Mouse (Mus musculus) heart, embryonic 15.5 days (tissue): ENCODE measurements around the gene Acly. TPM values are rescaled to one million over a fixed set of nuclear protein-coding genes. Genes with fewer than 3 reads are reported as not detected.
"Not testable (repeated sequence)": the region's sequence is repeated elsewhere in the genome, so short reads cannot be mapped to it uniquely, and the experiment has no call there.

Experiments used
- ATAC-seq: fragments of 200-750 bp; cut with Nextera tagmentation; replicated peaks from 2 replicates; pipeline ENCODE4 v1.8.0; 2017; ENCODE audit warnings: low read depth, moderate TSS enrichment; ENCODE audit not compliant: insufficient number of reproducible peaks, insufficient read depth, low FRiP score
- H3K27ac ChIP-seq: fragments of 300-500 bp; sonication (generic); 2 replicates; pipeline ENCODE4 v1.5.1; 2015; ENCODE audit warnings: mild to moderate bottlenecking, inconsistent platforms
- H3K27me3 ChIP-seq: fragments of 300-500 bp; sonication (generic); 2 replicates; pipeline ENCODE4 v1.6.1; 2015; ENCODE audit warnings: inconsistent platforms
- H3K36me3 ChIP-seq: fragments of 300-500 bp; sonication (generic); 2 replicates; pipeline ENCODE4 v1.6.1; 2015; ENCODE audit warnings: mild to moderate bottlenecking, inconsistent platforms
- H3K4me1 ChIP-seq: fragments of 300-500 bp; sonication (generic); replicated peaks from 2 replicates; pipeline ENCODE4 v1.6.1; 2015; ENCODE audit warnings: inconsistent platforms
- H3K4me2 ChIP-seq: fragments of 300-500 bp; sonication (generic); 2 replicates; pipeline ENCODE4 v1.6.1; 2015; ENCODE audit warnings: inconsistent platforms, mild to moderate bottlenecking, moderate library complexity
- H3K4me3 ChIP-seq: fragments of 300-500 bp; sonication (generic); 2 replicates; pipeline ENCODE4 v1.5.1; 2015; ENCODE audit warnings: mild to moderate bottlenecking, inconsistent platforms
- H3K9ac ChIP-seq: fragments of 300-500 bp; sonication (generic); 2 replicates; pipeline ENCODE4 v1.6.1; 2015; ENCODE audit warnings: mild to moderate bottlenecking, inconsistent platforms
- H3K9me3 ChIP-seq: fragments of 300-500 bp; sonication (generic); replicated peaks from 2 replicates; pipeline ENCODE4 v1.6.1; 2016; ENCODE audit warnings: inconsistent platforms
- WGBS: fragments of 180-500 bp; shearing (Covaris S2); methylation state at CpG from one replicate; pipeline ENCODE4 v1.1.7; 2015; ENCODE audit warnings: mixed read lengths; 5-methylcytosine and 5-hydroxymethylcytosine counted together
- polyA plus RNA-seq: library from polyadenylated mRNA; unstranded; fragments of >200 nt; fragmentation: Nextera tagmentation; extraction: Ambion mirVana; gene quantifications from 2 replicates; pipeline ENCODE4 v1.2.1, GENCODE M21; 2015

The Acly gene
- polyA plus RNA-seq, 1 experiment from 2014 or later: 49.5 TPM

GRCm38 (mm10) chr11:100545746-100546085, 17.9 kb upstream of the Acly start:
- peak overlapping the region; percentile 36 for H3K9ac ChIP-seq
- peaks cover 11% of the 10 kb centered on the region for H3K4me1 ChIP-seq
- no peaks in the 10 kb centered on the region for H3K27me3 ChIP-seq
- peak overlapping the region; percentile 17; the same call in 1 of the 2 replicates for H3K27ac ChIP-seq
- peak overlapping the region; percentile 51 for H3K4me3 ChIP-seq
- H3K4me2 ChIP-seq: peak overlapping the region; percentile 73
- WGBS: 26% methylated on average over 7 of the region's 7 CpGs
- H3K36me3 ChIP-seq: no peaks in the 10 kb centered on the region
- ATAC-seq: no peak
- H3K9me3 ChIP-seq: no peaks in the 10 kb centered on the region

- ATAC-seq: peak; percentile 98
- H3K27me3 ChIP-seq: no peaks in the 10 kb centered on the region
- peak within 1 kb of the TSS; percentile 67 for H3K27ac ChIP-seq
- 4% methylated on average over 28 of the region's 28 CpGs for WGBS
- peak within 1 kb of the TSS; percentile 73 for H3K4me2 ChIP-seq
- H3K4me1 ChIP-seq: peaks cover 11% of the 10 kb centered on the region
- H3K4me3 ChIP-seq: peak within 1 kb of the TSS; percentile 51
- no peaks in the 10 kb centered on the region for H3K36me3 ChIP-seq
- H3K9me3 ChIP-seq: no peaks in the 10 kb centered on the region
- peak within 1 kb of the TSS; percentile 53 for H3K9ac ChIP-seq
Measured at GRCm38 (mm10) chr11:100544832-100545745, 17.3 kb upstream of the Acly start, which contains the start of gene Ttc25. TSS of gene Ttc25 (plus strand) at chr11:100545607.

GRCm38 (mm10) chr11:100541577-100541976, 13.8 kb upstream of the Acly start:
- ATAC-seq: no peak
- 67% methylated on average over 2 of the region's 2 CpGs for WGBS
- peaks cover 11% of the 10 kb centered on the region for H3K4me1 ChIP-seq

GRCm38 (mm10) chr11:100540966-100541365, 13.2 kb upstream of the Acly start:
- H3K4me2 ChIP-seq: no peak overlapping the region
- no peak overlapping the region for H3K9ac ChIP-seq
- no peak overlapping the region for H3K4me3 ChIP-seq
- no peaks in the 10 kb centered on the region for H3K9me3 ChIP-seq
- ATAC-seq: no peak
- no peak overlapping the region for H3K27ac ChIP-seq
- WGBS: 32% methylated on average over 6 of the region's 6 CpGs
- peaks cover 8% of the 10 kb centered on the region for H3K4me1 ChIP-seq
- no peaks in the 10 kb centered on the region for H3K27me3 ChIP-seq
- H3K36me3 ChIP-seq: no peaks in the 10 kb centered on the region

More at GRCm38 (mm10) chr11:100541577-100541976, 13.8 kb upstream of the Acly start:
- Histone ChIP-seq H3K4me3 (no peak overlapping the region), H3K27me3 (no peaks in the 10 kb centered on the region), H3K9me3 (no peaks in the 10 kb centered on the region), H3K36me3 (no peaks in the 10 kb centered on the region), H3K27ac (no peak overlapping the region), H3K9ac (no peak overlapping the region), H3K4me2 (no peak overlapping the region)

GRCm38 (mm10) chr11:100536466-100536865, 8.7 kb upstream of the Acly start:
- no peak for ATAC-seq
- no peaks in the 10 kb centered on the region for H3K9me3 ChIP-seq
- H3K27me3 ChIP-seq: no peaks in the 10 kb centered on the region
- no peak overlapping the region for H3K4me2 ChIP-seq
- no peaks in the 10 kb centered on the region for H3K4me1 ChIP-seq
- no peaks in the 10 kb centered on the region for H3K36me3 ChIP-seq
- no peak overlapping the region for H3K9ac ChIP-seq
- H3K27ac ChIP-seq: no peak overlapping the region
- H3K4me3 ChIP-seq: no peak overlapping the region

GRCm38 (mm10) chr11:100535996-100536395, 8.2 kb upstream of the Acly start:
- no peak overlapping the region for H3K4me3 ChIP-seq
- H3K9me3 ChIP-seq: no peaks in the 10 kb centered on the region
- H3K9ac ChIP-seq: no peak overlapping the region
- no peak for ATAC-seq
- WGBS: 74% methylated on average over 1 of the region's 1 CpGs
- H3K4me2 ChIP-seq: no peak overlapping the region
- no peaks in the 10 kb centered on the region for H3K4me1 ChIP-seq
- H3K27ac ChIP-seq: no peak overlapping the region
- H3K27me3 ChIP-seq: no peaks in the 10 kb centered on the region
- H3K36me3 ChIP-seq: no peaks in the 10 kb centered on the region

- not testable (repeated sequence) for ATAC-seq, H3K27me3 ChIP-seq, H3K9me3 ChIP-seq, H3K36me3 ChIP-seq, H3K4me3 ChIP-seq, H3K9ac ChIP-seq, H3K27ac ChIP-seq, H3K4me1 ChIP-seq, H3K4me2 ChIP-seq
- WGBS: 80% methylated on average over 6 of the region's 6 CpGs
Measured at GRCm38 (mm10) chr11:100534821-100535220, 7.0 kb upstream of the Acly start.

- H3K27ac ChIP-seq, H3K36me3 ChIP-seq, H3K9ac ChIP-seq, H3K4me3 ChIP-seq, ATAC-seq, H3K27me3 ChIP-seq, H3K4me1 ChIP-seq, H3K9me3 ChIP-seq, H3K4me2 ChIP-seq: not testable (repeated sequence)
- 82% methylated on average over 2 of the region's 2 CpGs for WGBS
Measured at GRCm38 (mm10) chr11:100534411-100534810, 6.6 kb upstream of the Acly start.

GRCm38 (mm10) chr11:100533871-100534270, 6.1 kb upstream of the Acly start:
- H3K36me3 ChIP-seq: no peaks in the 10 kb centered on the region
- H3K27ac ChIP-seq: no peak overlapping the region
- no peaks in the 10 kb centered on the region for H3K27me3 ChIP-seq
- H3K9me3 ChIP-seq: no peaks in the 10 kb centered on the region
- H3K4me1 ChIP-seq: no peaks in the 10 kb centered on the region
- H3K9ac ChIP-seq: no peak overlapping the region
- WGBS: 80% methylated on average over 6 of the region's 6 CpGs
- no peak overlapping the region for H3K4me2 ChIP-seq
- no peak for ATAC-seq
- no peak overlapping the region for H3K4me3 ChIP-seq

GRCm38 (mm10) chr11:100528375-100529165, 770 bp upstream of the Acly start:
- Histone ChIP-seq H3K9ac (peak overlapping the region; percentile 61), H3K4me2 (peak overlapping the region; percentile 80), H3K9me3 (no peaks in the 10 kb centered on the region), H3K4me1 (peaks cover 38% of the 10 kb centered on the region), H3K27ac (peak overlapping the region; percentile 91), H3K27me3 (no peaks in the 10 kb centered on the region), H3K36me3 (no peaks in the 10 kb centered on the region; the same call in 1 of the 2 replicates), H3K4me3 (peak overlapping the region; percentile 94)
- 0 out of 2 replicates have a peak, but pooled peaks have one; percentile 0 for ATAC-seq
- 24% methylated on average over 19 of the region's 19 CpGs for WGBS

- Histone ChIP-seq H3K4me2 (peak overlapping the region; percentile 80), H3K4me1 (peaks cover 38% of the 10 kb centered on the region), H3K27me3 (no peaks in the 10 kb centered on the region), H3K4me3 (peak overlapping the region; percentile 94), H3K36me3 (peaks cover 14% of the 10 kb centered on the region), H3K27ac (peak overlapping the region; percentile 91), H3K9ac (peak overlapping the region; percentile 85), H3K9me3 (no peaks in the 10 kb centered on the region)
- under 1% methylated on average over 26 of the region's 26 CpGs for WGBS
- peak; percentile 30 for ATAC-seq
Measured at GRCm38 (mm10) chr11:100527066-100527457, 738 bp downstream of the Acly start.
